Mouse (Mus musculus): ENCODE data around the gene Rs1. TPM values are rescaled to one million over a fixed set of nuclear protein-coding genes. Genes with fewer than 3 reads are reported as not detected.

Gene Rs1
- polyA plus RNA-seq, 1 experiment from 2014 or later, result 0.07 TPM

- Histone ChIP-seq H3K4me3 (ENCODE audit: low read depth, low read length) (no peak overlapping the region), H3K9ac (ENCODE audit: low read length) (no peak overlapping the region), H3K36me3 (ENCODE audit: control insufficient read depth, insufficient read depth, low read length) (no peaks in the 10 kb centered on the region), H3K9me3 (ENCODE audit: control insufficient read depth, low read length) (no peaks in the 10 kb centered on the region), H3K4me1 (replicated peaks; ENCODE audit: control insufficient read depth, insufficient read depth, low read length) (no peaks in the 10 kb centered on the region), H3K27me3 (ENCODE audit: control insufficient read depth, insufficient read depth, low read length) (peaks cover 7% of the 10 kb centered on the region), H3K27ac (ENCODE audit: low read depth, low read length) (no peak overlapping the region), H3K4me2 (ENCODE audit: low read depth, low read length, severe bottlenecking) (no peak overlapping the region)
- 35% methylated on average over 1 of the region's 1 CpGs for WGBS
- ATAC-seq (replicated peaks; ENCODE audit: low FRiP score) (no peak), DNase-seq (ENCODE audit: low spot score) (no peak)
These were observed 5.2 kb downstream of the Rs1 start for GRCm38 (mm10) chrX:160773033-160773432.

- Histone ChIP-seq H3K4me2 (ENCODE audit: low read depth, low read length, severe bottlenecking) (no peak overlapping the region), H3K9me3 (ENCODE audit: control insufficient read depth, low read length) (no peaks in the 10 kb centered on the region), H3K27me3 (ENCODE audit: control insufficient read depth, insufficient read depth, low read length) (peaks cover 3% of the 10 kb centered on the region; the same call in 1 of the 2 replicates), H3K36me3 (ENCODE audit: control insufficient read depth, insufficient read depth, low read length) (no peaks in the 10 kb centered on the region), H3K9ac (ENCODE audit: low read length) (no peak overlapping the region), H3K4me3 (ENCODE audit: low read depth, low read length) (no peak overlapping the region), H3K4me1 (replicated peaks; ENCODE audit: control insufficient read depth, insufficient read depth, low read length) (no peaks in the 10 kb centered on the region), H3K27ac (ENCODE audit: low read depth, low read length) (no peak overlapping the region)
- WGBS, result 82% methylated on average over 5 of the region's 5 CpGs
- no peak for ATAC-seq (replicated peaks; ENCODE audit: low FRiP score)
- DNase-seq (ENCODE audit: low spot score), result no peak
These were observed 14.5 kb downstream of the Rs1 start for GRCm38 (mm10) chrX:160782276-160782675.

DNA sequence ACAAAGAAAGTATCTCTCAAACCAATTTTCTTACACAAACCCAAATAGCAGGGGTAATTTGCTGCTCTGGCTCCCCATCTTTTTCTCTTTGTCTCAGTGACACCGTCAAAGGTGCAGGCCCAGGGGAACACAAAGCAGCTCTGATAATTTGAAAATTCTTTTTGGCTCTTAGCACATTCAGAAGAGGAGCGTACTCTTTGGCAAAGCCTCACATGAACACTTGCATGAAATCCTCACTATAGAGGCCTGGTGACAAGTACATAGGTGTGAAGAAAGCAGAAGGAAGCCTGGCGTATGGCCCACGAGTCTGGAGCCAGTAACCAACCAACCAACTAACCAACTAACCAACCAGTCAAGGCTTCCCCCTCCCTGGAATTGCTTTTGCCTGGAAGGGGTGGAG is 27.1 kb downstream of the Rs1 start:
- H3K4me1 ChIP-seq (replicated peaks; ENCODE audit: control insufficient read depth, insufficient read depth, low read length), result no peaks in the 10 kb centered on the region
- DNase-seq (ENCODE audit: low spot score), result no peak
- H3K4me2 ChIP-seq (ENCODE audit: low read depth, low read length, severe bottlenecking), result no peak overlapping the region
- no peak for ATAC-seq (replicated peaks; ENCODE audit: low FRiP score)
- no peaks in the 10 kb centered on the region for H3K36me3 ChIP-seq (ENCODE audit: control insufficient read depth, insufficient read depth, low read length)
- no peak overlapping the region for H3K9ac ChIP-seq (ENCODE audit: low read length)
- peaks cover 12% of the 10 kb centered on the region; the same call in 1 of the 2 replicates for H3K27me3 ChIP-seq (ENCODE audit: control insufficient read depth, insufficient read depth, low read length)
- H3K9me3 ChIP-seq (ENCODE audit: control insufficient read depth, low read length), result no peaks in the 10 kb centered on the region
- 71% methylated on average over 4 of the region's 4 CpGs for WGBS
- no peak overlapping the region for H3K27ac ChIP-seq (ENCODE audit: low read depth, low read length)
- no peak overlapping the region for H3K4me3 ChIP-seq (ENCODE audit: low read depth, low read length)

DNA sequence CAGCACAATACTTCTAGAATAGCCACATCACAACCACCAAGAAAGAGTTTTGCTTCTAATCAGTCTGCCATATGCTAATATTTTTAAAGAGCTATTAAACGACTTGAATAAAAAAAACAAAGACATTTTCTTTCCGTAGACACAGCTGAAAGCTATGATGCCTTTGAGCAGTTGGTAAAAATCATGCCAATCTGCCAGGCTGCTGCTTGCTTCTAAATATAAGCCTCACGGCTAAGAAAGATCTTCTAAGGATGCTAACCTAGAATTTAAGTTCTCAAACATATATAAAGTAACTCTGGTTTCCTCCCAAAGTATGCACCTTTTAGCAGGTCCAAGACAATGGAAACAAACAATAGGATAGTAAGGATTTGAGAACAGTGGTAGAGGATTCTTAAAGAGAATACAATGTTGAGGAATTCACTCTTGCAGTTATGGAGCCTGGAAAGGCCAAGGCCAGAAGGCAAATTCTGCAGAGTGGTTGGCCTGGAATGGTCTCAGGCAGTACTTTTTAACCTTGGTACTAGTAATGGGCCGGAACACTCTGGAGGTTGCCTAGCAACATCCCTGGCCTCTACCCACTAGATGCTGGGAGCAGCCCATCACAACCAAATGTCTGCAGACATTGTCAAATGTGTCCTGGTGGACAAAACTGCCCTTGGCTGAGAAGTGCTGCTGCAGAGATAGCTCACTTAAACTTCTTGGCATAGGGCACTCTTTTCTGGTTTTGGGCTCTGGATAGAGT is 36.8 kb downstream of the Rs1 start:
- no peak overlapping the region for H3K27ac ChIP-seq (ENCODE audit: low read depth, low read length)
- H3K36me3 ChIP-seq (ENCODE audit: control insufficient read depth, insufficient read depth, low read length), result no peaks in the 10 kb centered on the region
- H3K9ac ChIP-seq (ENCODE audit: low read length), result no peak overlapping the region
- H3K4me1 ChIP-seq (replicated peaks; ENCODE audit: control insufficient read depth, insufficient read depth, low read length), result no peaks in the 10 kb centered on the region
- no peaks in the 10 kb centered on the region for H3K9me3 ChIP-seq (ENCODE audit: control insufficient read depth, low read length)
- WGBS, result 87% methylated on average over 4 of the region's 4 CpGs
- no peak overlapping the region for H3K4me2 ChIP-seq (ENCODE audit: low read depth, low read length, severe bottlenecking)
- ATAC-seq (replicated peaks; ENCODE audit: low FRiP score), result no peak
- DNase-seq (ENCODE audit: low spot score), result no peak
- no peak overlapping the region for H3K4me3 ChIP-seq (ENCODE audit: low read depth, low read length)
- peaks cover 11% of the 10 kb centered on the region; the same call in 1 of the 2 replicates for H3K27me3 ChIP-seq (ENCODE audit: control insufficient read depth, insufficient read depth, low read length)

- DNase-seq (ENCODE audit: low spot score), result no peak
- Histone ChIP-seq H3K36me3 (ENCODE audit: control insufficient read depth, insufficient read depth, low read length) (no peaks in the 10 kb centered on the region), H3K4me1 (replicated peaks; ENCODE audit: control insufficient read depth, insufficient read depth, low read length) (no peaks in the 10 kb centered on the region), H3K9me3 (ENCODE audit: control insufficient read depth, low read length) (no peaks in the 10 kb centered on the region), H3K4me2 (ENCODE audit: low read depth, low read length, severe bottlenecking) (no peak overlapping the region), H3K27ac (ENCODE audit: low read depth, low read length) (no peak overlapping the region), H3K4me3 (ENCODE audit: low read depth, low read length) (no peak overlapping the region), H3K9ac (ENCODE audit: low read length) (no peak overlapping the region), H3K27me3 (ENCODE audit: control insufficient read depth, insufficient read depth, low read length) (peaks cover 15% of the 10 kb centered on the region; the same call in 1 of the 2 replicates)
- ATAC-seq (replicated peaks; ENCODE audit: low FRiP score), result no peak
- WGBS, result 90% methylated on average over 7 of the region's 7 CpGs
These were observed 40.4 kb downstream of the Rs1 start for GRCm38 (mm10) chrX:160808226-160808625.

Other genes starting within 250 kb of the Rs1 start
- 0.24 and 0.73 TPM in 2 replicates for gene Ppef1, start 32.2 kb upstream of the Rs1 start, polyA plus RNA-seq (2014; fragmentation: Nextera tagmentation; extraction: Ambion mirVana)
- 0.24 and 0.48 TPM in 2 replicates for gene Gja6, start 139.0 kb downstream of the Rs1 start, polyA plus RNA-seq (2014; fragmentation: Nextera tagmentation; extraction: Ambion mirVana)
- 4.3 and 4.7 TPM in 2 replicates for gene Cdkl5, start 226.7 kb downstream of the Rs1 start, polyA plus RNA-seq (2014; fragmentation: Nextera tagmentation; extraction: Ambion mirVana)

Data from forebrain, embryonic 11.5 days (tissue).